Mouse (Mus musculus): Measurements from ENCODE around the gene Olfr559. TPM values are rescaled to one million over a fixed set of nuclear protein-coding genes. Genes with fewer than 3 reads are reported as not detected.

Gene Olfr559
- polyA plus RNA-seq, 1 experiment = not detected

- H3K4me1 ChIP-seq (ENCODE audit: control insufficient read depth, insufficient read depth, low read length) = no peaks in the 10 kb centered on the region
- no peak for TF ChIP-seq CTCF (IDR thresholded peaks at IDR 0.05; ENCODE audit: extremely low read depth, insufficient read depth, low read length)
- no peak for TF ChIP-seq POLR2A (IDR thresholded peaks at IDR 0.05; ENCODE audit: extremely low read depth, insufficient read depth, low read length)
- H3K4me3 ChIP-seq (ENCODE audit: insufficient read depth, low read length) = peak within 1 kb of the TSS; percentile 86
- peak within 1 kb of the TSS; percentile 70 for H3K27ac ChIP-seq (ENCODE audit: insufficient read depth, low read length)
These were observed 40.3 kb downstream of the Olfr559 start, which contains the start of gene Trim68 for GRCm38 (mm10) chr7:102686944-102687501. Gene Trim68, minus strand, starts transcription at chr7:102687327.

GRCm38 (mm10) chr7:102681916-102682315 is 45.4 kb downstream of the Olfr559 start:
- Histone ChIP-seq H3K4me3 (ENCODE audit: insufficient read depth, low read length) (no peak overlapping the region), H3K4me1 (ENCODE audit: control insufficient read depth, insufficient read depth, low read length) (no peaks in the 10 kb centered on the region), H3K27ac (ENCODE audit: insufficient read depth, low read length) (no peak overlapping the region)
- TF ChIP-seq CTCF (IDR thresholded peaks at IDR 0.05; ENCODE audit: extremely low read depth, insufficient read depth, low read length) (no peak), POLR2A (IDR thresholded peaks at IDR 0.05; ENCODE audit: extremely low read depth, insufficient read depth, low read length) (no peak)

GRCm38 (mm10) chr7:102676225-102676624 is 51.1 kb downstream of the Olfr559 start:
- TF ChIP-seq POLR2A (IDR thresholded peaks at IDR 0.05; ENCODE audit: extremely low read depth, insufficient read depth, low read length) (no peak), CTCF (IDR thresholded peaks at IDR 0.05; ENCODE audit: extremely low read depth, insufficient read depth, low read length) (no peak)
- Histone ChIP-seq H3K4me3 (ENCODE audit: insufficient read depth, low read length) (no peak overlapping the region), H3K27ac (ENCODE audit: insufficient read depth, low read length) (no peak overlapping the region), H3K4me1 (ENCODE audit: control insufficient read depth, insufficient read depth, low read length) (no peaks in the 10 kb centered on the region)

Other genes starting within 250 kb of the Olfr559 start
- not detected in 2 replicates for gene Olfr543, start 245.8 kb downstream of the Olfr559 start, polyA plus RNA-seq (2012; rRNA removed)
- gene Olfr544, start 239.2 kb downstream of the Olfr559 start, polyA plus RNA-seq (2012; rRNA removed) = not detected in 2 replicates
- gene Olfr545, start 227.9 kb downstream of the Olfr559 start, polyA plus RNA-seq (2012; rRNA removed) = not detected in 2 replicates
- gene Olfr547, start 192.7 kb downstream of the Olfr559 start, polyA plus RNA-seq (2012; rRNA removed) = not detected in 2 replicates
- gene Olfr548-ps1, start 186.6 kb downstream of the Olfr559 start, polyA plus RNA-seq (2012; rRNA removed) = not detected in 2 replicates
- not detected in 2 replicates for gene Olfr549, start 177.6 kb downstream of the Olfr559 start, polyA plus RNA-seq (2012; rRNA removed)
- 2.1 and 2.3 TPM in 2 replicates for gene Trim21, start 162.0 kb downstream of the Olfr559 start, polyA plus RNA-seq (2012; rRNA removed)
- 0.09 and 0.10 TPM in 2 replicates for gene Olfr550, start 156.0 kb downstream of the Olfr559 start, polyA plus RNA-seq (2012; rRNA removed)
- not detected in 2 replicates for gene Olfr551, start 135.6 kb downstream of the Olfr559 start, polyA plus RNA-seq (2012; rRNA removed)
- not detected in 2 replicates for gene Olfr552, start 129.7 kb downstream of the Olfr559 start, polyA plus RNA-seq (2012; rRNA removed)
- gene Olfr553, start 109.3 kb downstream of the Olfr559 start, polyA plus RNA-seq (2012; rRNA removed) = not detected in 2 replicates
- gene Olfr554, start 89.1 kb downstream of the Olfr559 start, polyA plus RNA-seq (2012; rRNA removed) = not detected in 2 replicates
- gene Olfr555, start 68.7 kb downstream of the Olfr559 start, polyA plus RNA-seq (2012; rRNA removed) = not detected in 2 replicates
- not detected in 2 replicates for gene Olfr556, start 62.6 kb downstream of the Olfr559 start, polyA plus RNA-seq (2012; rRNA removed)
- 15.8 and 16.8 TPM in 2 replicates for gene Trim68, start 40.2 kb downstream of the Olfr559 start, polyA plus RNA-seq (2012; rRNA removed)
- 0.09 and 0.10 TPM in 2 replicates for gene Olfr557, start 31.6 kb downstream of the Olfr559 start, polyA plus RNA-seq (2012; rRNA removed)
- 0.40 and 0.47 TPM in 2 replicates for gene Olfr558, start 25.3 kb downstream of the Olfr559 start, polyA plus RNA-seq (2012; rRNA removed)
- not detected in 2 replicates for gene Olfr33, start 8.4 kb downstream of the Olfr559 start, polyA plus RNA-seq (2012; rRNA removed)
- 0.23 and 0.36 TPM in 2 replicates for gene Olfr560, start 31.9 kb upstream of the Olfr559 start, polyA plus RNA-seq (2012; rRNA removed)
- 4.7 TPM in 2 replicates for gene Olfr78, start 32.0 kb upstream of the Olfr559 start, polyA plus RNA-seq (2012; rRNA removed)
- gene Olfr561, start 43.7 kb upstream of the Olfr559 start, polyA plus RNA-seq (2012; rRNA removed) = 0.08 TPM in 1 of 2 replicates, not detected in the other
- gene Olfr564, start 76.0 kb upstream of the Olfr559 start, polyA plus RNA-seq (2012; rRNA removed) = not detected in 2 replicates
- not detected in 2 replicates for gene Olfr566, start 131.3 kb upstream of the Olfr559 start, polyA plus RNA-seq (2012; rRNA removed)
- not detected in 2 replicates for gene Olfr568, start 149.6 kb upstream of the Olfr559 start, polyA plus RNA-seq (2012; rRNA removed)
- gene Olfr569, start 163.4 kb upstream of the Olfr559 start, polyA plus RNA-seq (2012; rRNA removed) = not detected in 2 replicates
- gene Olfr570, start 167.1 kb upstream of the Olfr559 start, polyA plus RNA-seq (2012; rRNA removed) = not detected in 2 replicates
- not detected in 2 replicates for gene Olfr571, start 190.0 kb upstream of the Olfr559 start, polyA plus RNA-seq (2012; rRNA removed)
- gene Olfr572, start 196.9 kb upstream of the Olfr559 start, polyA plus RNA-seq (2012; rRNA removed) = not detected in 2 replicates
- not detected in 2 replicates for gene Olfr573-ps1, start 215.1 kb upstream of the Olfr559 start, polyA plus RNA-seq (2012; rRNA removed)
- gene Olfr574, start 221.0 kb upstream of the Olfr559 start, polyA plus RNA-seq (2012; rRNA removed) = not detected in 2 replicates
- not detected in 2 replicates for gene Olfr575, start 231.3 kb upstream of the Olfr559 start, polyA plus RNA-seq (2012; rRNA removed)
- not detected in 2 replicates for gene Olfr576, start 235.2 kb upstream of the Olfr559 start, polyA plus RNA-seq (2012; rRNA removed)
- gene Olfr577, start 248.5 kb upstream of the Olfr559 start, polyA plus RNA-seq (2012; rRNA removed) = not detected in 2 replicates

Measured in cortical plate, adult 2 months (tissue).